Mouse (Mus musculus): ENCODE data around the gene Ctcfl.

GRCm38 (mm10) chr2:173056303-173056881, 62.9 kb downstream of the Ctcfl start:
- TF ChIP-seq CTCF (IDR thresholded peaks at IDR 0.05; ENCODE audit: low read depth, low read length) (no peak), POLR2A (IDR thresholded peaks at IDR 0.05; ENCODE audit: extremely low read depth, insufficient read depth, low read length) (no peak)

All from liver, adult 2 months (tissue).